Mouse (Mus musculus): ENCODE measurements around the gene Cphx3.
"Not testable (repeated sequence)": the region's sequence is repeated elsewhere in the genome, so short reads cannot be mapped to it uniquely, and the experiment has no call there.

Cphx3 gene

DNA sequence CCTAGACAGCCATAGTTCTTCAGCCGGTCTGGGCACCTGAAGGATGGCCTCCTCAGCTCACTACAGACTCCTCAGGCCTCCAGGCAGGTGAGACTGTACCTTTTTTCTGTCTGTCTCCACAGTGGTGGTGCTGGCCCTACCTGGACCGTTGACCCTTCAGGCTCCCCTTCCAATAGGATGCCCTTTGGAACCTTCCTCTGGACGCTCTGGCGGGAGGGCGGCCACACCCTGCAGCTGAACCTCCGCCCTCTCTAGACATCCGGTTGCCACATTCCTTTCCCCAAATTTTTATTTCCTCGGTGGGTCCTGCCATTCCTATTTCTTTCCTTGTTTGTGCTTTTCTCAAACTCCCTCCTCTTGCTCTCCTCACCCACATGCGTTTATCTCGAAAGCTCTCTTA is 99.6 kb downstream of the Cphx3 start:
- not testable (repeated sequence) for DNase-seq

DNA sequence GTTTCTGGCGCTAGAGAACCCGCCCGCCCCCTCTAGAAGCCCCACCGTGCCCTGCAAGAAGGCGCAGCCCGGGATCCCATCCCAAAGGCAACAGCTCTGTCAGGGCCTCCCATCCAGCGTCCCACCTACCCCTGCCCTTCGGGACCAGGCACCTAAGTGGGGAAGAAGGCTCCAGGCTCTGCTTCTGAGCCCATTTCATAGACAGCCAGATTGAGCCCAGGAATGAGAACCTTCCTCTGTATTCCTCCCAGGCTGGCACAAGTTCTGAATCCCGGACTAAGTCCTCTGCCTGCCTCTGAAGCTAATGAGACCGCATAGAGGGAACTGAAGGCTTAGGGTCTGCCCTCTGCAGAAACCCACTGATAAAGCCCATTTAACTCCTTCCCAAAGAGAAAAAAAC is 100.3 kb downstream of the Cphx3 start, which contains the start of gene Plac9b:
TSS of gene Plac9b (minus strand) at position 101 of the 400 bp plus-strand sequence.
- not testable (repeated sequence) for DNase-seq

DNA sequence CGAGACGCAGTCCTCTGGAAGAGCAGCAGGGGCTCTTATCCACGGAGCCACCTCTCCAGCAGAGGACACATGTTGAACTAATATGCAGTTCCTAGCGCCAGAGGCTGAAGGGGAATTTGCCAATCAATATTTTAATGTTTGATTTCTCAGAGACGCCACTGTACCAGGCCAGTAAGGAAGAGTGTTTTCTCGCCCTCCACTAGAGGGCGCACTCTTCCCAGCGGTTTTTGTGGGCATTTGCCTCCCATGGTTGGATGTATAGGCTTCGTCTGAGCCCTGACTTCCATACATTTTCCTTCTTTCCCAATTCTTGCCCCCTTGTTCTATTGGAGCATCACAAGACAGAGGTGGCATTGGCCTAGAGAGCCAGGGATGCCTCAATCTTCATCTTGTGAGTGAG is 104.5 kb downstream of the Cphx3 start:
- DNase-seq = not testable (repeated sequence)

DNA sequence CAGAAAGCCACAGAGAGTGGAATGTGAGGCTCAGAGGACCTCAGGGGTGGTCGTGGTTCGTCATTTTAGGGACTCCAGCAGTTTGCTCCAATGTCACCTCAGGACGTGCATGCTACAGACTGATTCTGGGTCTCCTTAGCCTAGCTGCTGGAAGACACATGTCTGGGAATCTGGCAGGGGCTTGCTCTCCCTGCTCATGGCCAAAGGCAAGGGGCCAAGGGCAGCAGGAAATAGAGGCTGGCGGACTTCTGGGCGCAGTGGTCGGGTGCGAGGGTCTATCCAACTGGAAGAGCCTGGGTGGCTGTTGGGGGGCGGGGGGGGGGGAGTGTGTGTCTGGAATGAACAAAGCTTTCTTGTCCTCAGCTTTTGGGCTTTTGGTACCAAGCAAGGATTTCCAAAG is 106.3 kb downstream of the Cphx3 start:
- DNase-seq = not testable (repeated sequence)

DNA sequence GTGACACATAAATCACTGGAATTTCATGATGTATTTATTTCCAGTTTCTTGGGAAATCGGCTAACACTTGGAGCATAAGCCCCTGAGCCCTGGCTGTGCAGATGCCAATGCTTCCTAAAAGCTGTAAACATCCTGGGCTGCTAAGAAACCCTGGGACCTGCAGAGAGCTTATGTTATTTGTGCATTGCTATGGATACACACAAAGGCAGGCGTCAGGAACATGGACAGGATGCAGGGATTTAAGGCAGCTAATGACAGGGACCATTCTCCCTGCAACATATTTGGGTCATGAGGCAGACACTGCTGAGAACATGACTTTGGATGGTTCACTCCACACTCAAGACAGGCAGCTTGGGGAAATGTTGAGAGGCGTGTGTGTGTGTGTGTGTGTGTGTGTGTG is 115.8 kb downstream of the Cphx3 start:
- DNase-seq = not testable (repeated sequence)

DNA sequence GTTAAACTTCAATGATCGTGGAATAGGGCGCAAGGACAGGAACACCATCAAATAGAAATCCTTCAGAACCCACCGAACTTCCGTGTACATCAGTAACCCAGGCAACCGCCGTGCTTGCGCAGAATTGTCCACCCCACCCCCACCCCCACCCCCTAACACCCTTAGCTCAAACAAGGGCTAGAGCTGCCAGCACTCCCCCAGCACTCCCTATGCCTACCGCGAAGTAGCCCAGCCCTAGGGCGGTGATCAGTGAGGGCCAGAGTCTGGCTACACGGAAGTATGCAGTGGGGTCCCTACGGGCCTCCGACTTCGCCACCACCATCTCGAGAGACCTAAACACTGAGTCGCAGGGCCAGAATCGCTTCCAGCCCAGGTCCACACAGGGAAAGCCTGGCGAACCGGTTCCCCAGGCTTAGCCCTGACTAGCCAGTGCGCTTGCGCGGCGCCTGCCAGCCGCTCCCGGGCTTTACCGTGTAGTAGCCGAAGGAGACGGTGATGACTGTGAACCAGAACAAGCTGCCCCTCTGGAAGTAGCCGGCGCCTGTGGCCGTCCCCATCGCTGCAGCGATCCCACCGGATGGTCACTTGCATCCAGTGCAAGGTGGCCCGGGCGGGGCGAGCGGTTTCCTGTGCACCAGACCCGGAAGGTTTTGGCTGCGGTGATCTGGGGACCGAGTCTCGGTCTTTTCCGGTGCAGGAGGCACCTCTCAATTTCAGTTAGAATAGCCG is 124.3 kb downstream of the Cphx3 start:
- not testable (repeated sequence) for DNase-seq

DNA sequence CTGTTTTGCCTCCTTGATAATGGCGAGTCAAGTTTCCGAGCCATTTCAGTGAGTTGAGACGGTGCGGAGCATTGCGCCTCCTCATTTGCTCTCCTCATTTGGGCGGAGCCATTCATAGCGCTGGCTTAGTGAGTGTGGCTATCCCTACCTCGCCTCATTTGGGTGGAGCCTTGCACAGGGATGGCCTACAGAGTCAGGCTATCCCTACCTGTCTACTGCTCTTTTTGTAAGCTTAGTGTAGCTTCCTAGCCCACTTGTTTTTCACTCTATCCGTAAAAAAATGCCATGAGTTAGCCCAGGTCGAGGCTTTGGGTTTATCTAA is 124.8 kb downstream of the Cphx3 start, which contains the start of gene Tmem254b:
TSS of gene Tmem254b (minus strand) at position 116 of the 322 bp plus-strand sequence.
- DNase-seq = not testable (repeated sequence)

DNA sequence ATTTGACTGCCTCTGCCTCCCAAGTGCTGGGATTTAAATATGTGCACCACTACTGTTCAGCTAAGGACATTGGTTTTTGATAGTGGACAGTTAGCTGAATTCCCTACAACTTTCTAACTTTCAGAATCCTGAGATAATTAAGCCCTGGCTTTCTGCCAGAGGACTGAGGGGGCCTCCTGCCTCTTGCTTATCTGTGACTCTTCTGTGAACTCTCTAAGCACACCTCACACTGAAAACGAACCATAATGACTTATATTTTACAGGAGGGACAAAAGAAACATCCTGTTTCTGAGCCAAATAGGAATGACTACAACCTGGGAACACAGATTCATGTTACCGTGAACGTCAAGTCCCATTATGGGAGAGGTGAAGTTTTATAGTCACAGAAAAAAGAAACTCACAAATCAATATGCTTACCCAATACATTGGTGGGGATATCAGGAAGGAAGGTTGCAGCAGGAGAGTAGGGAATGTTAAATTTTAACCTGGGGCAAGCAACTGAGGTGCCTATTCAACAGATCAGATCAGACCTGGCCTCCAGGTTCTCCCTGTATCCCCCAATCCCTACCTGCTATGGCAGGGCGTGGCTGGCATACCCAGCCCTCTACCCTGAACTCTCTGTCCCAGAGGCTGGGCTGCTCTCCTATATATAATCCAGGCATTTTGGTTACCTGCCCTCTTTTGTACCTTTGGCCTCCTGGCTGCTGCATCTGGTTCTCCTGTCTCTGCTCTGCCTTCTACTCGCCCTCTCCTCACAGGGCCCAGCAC is 134.3 kb downstream of the Cphx3 start:
- DNase-seq = not testable (repeated sequence)

DNA sequence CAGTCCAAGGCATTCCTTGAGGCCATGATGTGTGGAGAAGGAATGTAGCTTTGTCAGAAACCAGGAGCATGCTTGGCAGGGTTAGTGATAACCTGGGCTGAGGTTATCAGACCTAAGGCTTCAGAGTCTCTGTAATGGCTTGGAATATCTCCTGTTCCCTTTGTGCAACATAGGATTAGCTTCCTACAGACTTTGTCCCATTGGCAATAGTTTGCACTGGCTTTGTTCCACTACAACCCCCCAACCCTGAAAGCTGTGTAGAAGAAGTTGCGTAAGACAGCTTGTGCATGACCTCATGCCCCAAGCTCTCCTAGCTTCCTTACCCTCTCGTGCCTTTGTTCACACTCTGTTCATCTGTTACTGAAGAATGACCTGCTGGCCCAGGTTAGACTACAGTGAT is 155.1 kb downstream of the Cphx3 start:
- DNase-seq = not testable (repeated sequence)

DNA sequence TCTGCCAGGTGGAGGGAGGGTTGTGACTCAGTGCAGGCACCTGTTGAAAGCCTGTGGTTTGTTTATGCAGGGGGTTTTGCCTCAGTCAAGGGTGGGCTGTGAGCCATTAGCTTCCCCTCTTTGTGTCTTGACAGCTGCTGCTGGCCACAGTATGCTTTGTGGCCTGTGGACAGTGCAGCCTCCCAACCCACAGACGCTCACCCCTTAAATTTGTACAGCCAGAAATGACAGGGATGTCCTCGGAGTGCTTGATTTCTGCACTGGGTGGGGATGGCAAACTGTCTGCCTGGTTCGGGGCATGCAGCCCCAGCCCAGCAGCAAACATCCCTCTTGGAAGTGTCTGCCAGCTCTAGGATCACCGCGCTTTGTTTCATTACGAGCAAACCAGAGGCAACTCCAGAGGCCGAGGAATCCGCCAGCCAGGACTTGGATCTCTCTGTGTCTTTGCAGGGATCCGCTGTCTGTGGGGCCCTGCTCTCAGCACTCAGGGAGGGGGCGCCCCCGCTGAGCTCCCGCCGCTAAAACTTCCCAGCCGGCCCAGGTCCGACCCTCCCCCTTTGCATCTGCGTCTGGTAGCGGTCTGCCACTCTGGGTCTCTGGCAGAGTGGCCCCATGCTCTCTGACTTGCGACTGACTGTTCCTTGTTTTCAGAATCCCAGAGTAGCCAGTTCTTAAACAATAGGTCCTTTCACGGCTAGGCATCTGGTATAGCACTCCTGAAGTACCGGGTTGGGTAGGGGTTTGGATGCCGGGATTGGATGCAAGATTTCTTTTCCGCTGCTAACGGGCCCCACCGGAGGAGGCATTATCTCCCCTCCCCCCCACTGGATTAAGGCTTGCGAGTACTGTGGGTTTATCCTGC is 175.9 kb downstream of the Cphx3 start, which contains the start of gene Duxbl3:
TSS of gene Duxbl3 (plus strand) at position 207 of the 862 bp plus-strand sequence.
- not testable (repeated sequence) for DNase-seq

DNA sequence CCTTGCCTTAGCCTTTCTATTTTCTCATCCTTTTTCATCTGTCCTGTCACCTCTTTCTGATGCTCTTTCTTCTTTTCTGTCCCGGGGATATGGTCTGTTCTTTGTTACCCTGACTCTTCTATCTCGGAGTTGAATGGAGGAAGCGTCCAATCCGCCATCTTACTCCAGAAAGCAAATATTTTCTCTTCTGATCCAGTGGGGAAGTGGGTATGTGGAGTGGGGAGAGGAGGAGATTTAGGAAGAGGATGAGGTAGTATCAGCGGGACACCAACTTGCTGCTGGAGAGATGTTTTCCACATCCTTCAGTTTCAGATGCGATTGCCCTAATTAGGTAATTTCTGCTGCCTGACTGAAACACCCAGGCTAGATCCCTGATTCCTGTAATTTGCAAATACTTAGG is 176.6 kb downstream of the Cphx3 start:
- DNase-seq = not testable (repeated sequence)
